Mouse (Mus musculus) liver, embryonic 11.5 days (tissue): ENCODE results near the gene Gars. TPM values are rescaled to one million over a fixed set of nuclear protein-coding genes. Genes with fewer than 3 reads are reported as not detected.

Experiments used
- ATAC-seq: fragments of 200-750 bp; cut with Nextera tagmentation; replicated peaks from 2 replicates; pipeline ENCODE4 v1.8.0; 2017; ENCODE audit warnings: moderate number of reproducible peaks, mild to moderate bottlenecking, moderate TSS enrichment, moderate library complexity; ENCODE audit not compliant: low FRiP score
- DNase-seq: peaks from one replicate; pipeline ENCODE4 v3.0.0-alpha.2; 2017; ENCODE audit warnings: low spot score
- H3K27ac ChIP-seq: fragments of 300-500 bp; sonication (generic); 2 replicates; pipeline ENCODE4 v1.5.1; 2014; ENCODE audit warnings: mild to moderate bottlenecking, low read depth, low read length, control low read depth
- H3K27me3 ChIP-seq: fragments of 300-500 bp; sonication (generic); replicated peaks from 2 replicates; pipeline ENCODE4 v1.6.1; 2014; ENCODE audit warnings: low read length, mixed read lengths; ENCODE audit not compliant: control insufficient read depth, insufficient read depth
- H3K36me3 ChIP-seq: fragments of 300-500 bp; sonication (generic); 2 replicates; pipeline ENCODE4 v1.6.1; 2014; ENCODE audit warnings: mild to moderate bottlenecking, low read length, moderate library complexity, mixed read lengths; ENCODE audit not compliant: control insufficient read depth, insufficient read depth
- H3K4me1 ChIP-seq: fragments of 300-500 bp; sonication (generic); replicated peaks from 2 replicates; pipeline ENCODE4 v1.6.1; 2014; ENCODE audit warnings: low read length, mixed read lengths; ENCODE audit not compliant: control insufficient read depth, insufficient read depth
- H3K4me2 ChIP-seq: fragments of 300-500 bp; sonication (generic); 2 replicates; pipeline ENCODE4 v1.6.1; 2014; ENCODE audit warnings: mild to moderate bottlenecking, control low read depth, moderate library complexity
- H3K4me3 ChIP-seq: fragments of 300-500 bp; sonication (generic); 2 replicates; pipeline ENCODE4 v1.5.1; 2014; ENCODE audit warnings: low read depth, low read length, control low read depth
- H3K9ac ChIP-seq: fragments of 300-500 bp; sonication (generic); 2 replicates; pipeline ENCODE4 v1.6.1; 2014; ENCODE audit warnings: low read depth, low read length, control low read depth
- H3K9me3 ChIP-seq: fragments of 300-500 bp; sonication (generic); 2 replicates; pipeline ENCODE4 v1.6.1; 2016; ENCODE audit warnings: low read length, inconsistent platforms, mixed read lengths; ENCODE audit not compliant: control insufficient read depth
- WGBS: fragments of 180-500 bp; shearing (Covaris S2); extraction: QIAGEN DNeasy Blood & Tissue Kit; methylation state at CpG from one replicate; pipeline ENCODE4 v1.1.7; 2014; 5-methylcytosine and 5-hydroxymethylcytosine counted together
- polyA plus RNA-seq: library from polyadenylated mRNA; unstranded; fragments of >200 nt; fragmentation: Nextera tagmentation; extraction: Ambion mirVana; gene quantifications from 2 replicates; pipeline ENCODE4 v1.2.1, GENCODE M21; 2014

The Gars gene
- 253 and 284 TPM in 2 replicates for polyA plus RNA-seq

GRCm38 (mm10) chr6:55037799-55038670 is at the start of gene Gars:
Gene Gars (plus strand): TSS chr6:55038007.
- Histone ChIP-seq H3K27me3 (no peaks in the 10 kb centered on the region), H3K4me2 (peak within 1 kb of the TSS; percentile 83), H3K9ac (peak within 1 kb of the TSS; percentile 77), H3K4me1 (peaks cover 15% of the 10 kb centered on the region; the same call in 1 of the 2 replicates), H3K27ac (peak within 1 kb of the TSS; percentile 86), H3K36me3 (no peaks in the 10 kb centered on the region), H3K9me3 (no peaks in the 10 kb centered on the region), H3K4me3 (peak within 1 kb of the TSS; percentile 88)
- DNase-seq = peak; percentile 85
- under 1% methylated on average over 81 of the region's 87 CpGs for WGBS
- ATAC-seq = peak; percentile 95

GRCm38 (mm10) chr6:54988141-54988540 is 49.7 kb upstream of the Gars start:
- ATAC-seq (no peak), DNase-seq (no peak)
- Histone ChIP-seq H3K9ac (no peak overlapping the region), H3K4me1 (peaks cover 14% of the 10 kb centered on the region), H3K27me3 (no peaks in the 10 kb centered on the region), H3K27ac (no peak overlapping the region), H3K4me2 (no peak overlapping the region), H3K4me3 (no peak overlapping the region), H3K36me3 (no peaks in the 10 kb centered on the region), H3K9me3 (no peaks in the 10 kb centered on the region)
- 90% methylated on average over 6 of the region's 6 CpGs for WGBS

- ATAC-seq (no peak), DNase-seq (no peak)
- 45% methylated on average over 2 of the region's 2 CpGs for WGBS
- no peak overlapping the region for H3K9ac ChIP-seq
- no peaks in the 10 kb centered on the region for H3K36me3 ChIP-seq
- H3K27me3 ChIP-seq = no peaks in the 10 kb centered on the region
- no peak overlapping the region for H3K4me3 ChIP-seq
- H3K9me3 ChIP-seq = no peaks in the 10 kb centered on the region
- H3K4me1 ChIP-seq = peaks cover 14% of the 10 kb centered on the region
- H3K27ac ChIP-seq = no peak overlapping the region
- H3K4me2 ChIP-seq = peak overlapping the region; percentile 94
Measured at GRCm38 (mm10) chr6:54991189-54991588, 46.6 kb upstream of the Gars start.

- peaks cover 14% of the 10 kb centered on the region for H3K4me1 ChIP-seq
- whole genome bisulfite sequencing = 2% methylated on average over 7 of the region's 7 CpGs
- no peaks in the 10 kb centered on the region for H3K36me3 ChIP-seq
- H3K9ac ChIP-seq = peak overlapping the region; percentile 68
- DNase-seq (no peak), ATAC-seq (no peak)
- H3K4me2 ChIP-seq = peak overlapping the region; percentile 94
- H3K27me3 ChIP-seq = no peaks in the 10 kb centered on the region
- no peaks in the 10 kb centered on the region for H3K9me3 ChIP-seq
- no peak overlapping the region for H3K27ac ChIP-seq
- H3K4me3 ChIP-seq = peak overlapping the region; percentile 66
Measured at GRCm38 (mm10) chr6:54992141-54992540, 45.7 kb upstream of the Gars start.

- no peak within 1 kb of the TSS for H3K27ac ChIP-seq
- no peaks in the 10 kb centered on the region for H3K27me3 ChIP-seq
- 1% methylated on average over 41 of the region's 41 CpGs for WGBS
- H3K9me3 ChIP-seq = no peaks in the 10 kb centered on the region
- peak within 1 kb of the TSS; percentile 66 for H3K4me3 ChIP-seq
- H3K9ac ChIP-seq = peak within 1 kb of the TSS; percentile 68
- no peaks in the 10 kb centered on the region for H3K36me3 ChIP-seq
- ATAC-seq (peak; percentile 100), DNase-seq (peak; percentile 91)
- peak within 1 kb of the TSS; percentile 94 for H3K4me2 ChIP-seq
- H3K4me1 ChIP-seq = peaks cover 14% of the 10 kb centered on the region
Measured at GRCm38 (mm10) chr6:54992734-54993260, 45.0 kb upstream of the Gars start, which contains the start of gene Ggct. Gene Ggct (minus strand): TSS chr6:54992950.

GRCm38 (mm10) chr6:54996361-54996760 is 41.4 kb upstream of the Gars start:
- WGBS = 88% methylated on average over 3 of the region's 3 CpGs
- Histone ChIP-seq H3K9ac (no peak overlapping the region), H3K27me3 (no peaks in the 10 kb centered on the region), H3K27ac (no peak overlapping the region), H3K4me2 (no peak overlapping the region), H3K9me3 (no peaks in the 10 kb centered on the region), H3K36me3 (no peaks in the 10 kb centered on the region), H3K4me3 (no peak overlapping the region), H3K4me1 (peaks cover 9% of the 10 kb centered on the region)
- ATAC-seq = no peak
- DNase-seq = no peak

GRCm38 (mm10) chr6:54997726-54998125 is 40.1 kb upstream of the Gars start:
- WGBS = 77% methylated on average over 6 of the region's 6 CpGs
- Histone ChIP-seq H3K36me3 (no peaks in the 10 kb centered on the region), H3K27me3 (no peaks in the 10 kb centered on the region), H3K4me2 (no peak overlapping the region), H3K27ac (no peak overlapping the region), H3K4me1 (no peaks in the 10 kb centered on the region), H3K9ac (no peak overlapping the region), H3K4me3 (no peak overlapping the region), H3K9me3 (no peaks in the 10 kb centered on the region)
- ATAC-seq (no peak), DNase-seq (no peak)

GRCm38 (mm10) chr6:55001320-55001719 is 36.5 kb upstream of the Gars start:
- Histone ChIP-seq H3K4me2 (no peak overlapping the region), H3K27ac (no peak overlapping the region), H3K36me3 (no peaks in the 10 kb centered on the region), H3K27me3 (no peaks in the 10 kb centered on the region), H3K4me3 (no peak overlapping the region), H3K9ac (no peak overlapping the region), H3K4me1 (no peaks in the 10 kb centered on the region), H3K9me3 (no peaks in the 10 kb centered on the region)
- DNase-seq (no peak), ATAC-seq (no peak)
- WGBS = 74% methylated on average over 4 of the region's 4 CpGs
